Mouse (Mus musculus) MN1 (cell line): ENCODE results near the gene Pcsk4.
"Not testable (repeated sequence)": the region's sequence is repeated elsewhere in the genome, so short reads cannot be mapped to it uniquely, and the experiment has no call there.

Experiments used
- DNase-seq: peaks from one replicate; pipeline ENCODE4 v3.0.0-alpha.2; 2016; ENCODE audit warnings: low spot score

Pcsk4 gene

GRCm38 (mm10) chr10:80348244-80348781 lies 19.0 kb upstream of the Pcsk4 start, which contains the start of gene Adamtsl5:
TSS of gene Adamtsl5 (minus strand) at chr10:80348412.
- peak; percentile 79 for DNase-seq

- DNase-seq = peak; percentile 35
Observed at GRCm38 (mm10) chr10:80347514-80347967, 18.2 kb upstream of the Pcsk4 start.

GRCm38 (mm10) chr10:80345929-80346328 lies 16.6 kb upstream of the Pcsk4 start:
- DNase-seq = not testable (repeated sequence)

- DNase-seq = no peak
Observed at GRCm38 (mm10) chr10:80345122-80345521, 15.8 kb upstream of the Pcsk4 start.

GRCm38 (mm10) chr10:80344131-80344661 lies 14.9 kb upstream of the Pcsk4 start:
- DNase-seq = no peak

- DNase-seq = no peak
Observed at GRCm38 (mm10) chr10:80343425-80343895, 14.2 kb upstream of the Pcsk4 start.

GRCm38 (mm10) chr10:80342749-80343424 lies 13.6 kb upstream of the Pcsk4 start:
- DNase-seq = no peak

- no peak for DNase-seq
Observed at GRCm38 (mm10) chr10:80342305-80342748, 13.0 kb upstream of the Pcsk4 start.

GRCm38 (mm10) chr10:80341491-80342304 lies 12.4 kb upstream of the Pcsk4 start:
- no peak for DNase-seq

- no peak for DNase-seq
Observed at GRCm38 (mm10) chr10:80341026-80341425, 11.7 kb upstream of the Pcsk4 start.

- DNase-seq = peak; percentile 79
Observed at GRCm38 (mm10) chr10:80339941-80340750, 10.8 kb upstream of the Pcsk4 start.

GRCm38 (mm10) chr10:80336263-80336662 lies 7.0 kb upstream of the Pcsk4 start:
- no peak for DNase-seq

GRCm38 (mm10) chr10:80332525-80332989 lies 3.3 kb upstream of the Pcsk4 start:
- peak; percentile 41 for DNase-seq

GRCm38 (mm10) chr10:80331636-80332524 lies 2.6 kb upstream of the Pcsk4 start:
- DNase-seq = no peak

- DNase-seq = peak; percentile 48
Observed at GRCm38 (mm10) chr10:80330888-80331287, 1.6 kb upstream of the Pcsk4 start.

- DNase-seq = no peak
Observed at GRCm38 (mm10) chr10:80330084-80330483, 786 bp upstream of the Pcsk4 start.

- DNase-seq = no peak
Observed at GRCm38 (mm10) chr10:80325045-80325444, 4.3 kb downstream of the Pcsk4 start.

- DNase-seq = no peak
Observed at GRCm38 (mm10) chr10:80324120-80325037, 4.9 kb downstream of the Pcsk4 start.
